Mouse (Mus musculus): ENCODE data around the gene Nf1. TPM values are rescaled to one million over a fixed set of nuclear protein-coding genes. Genes with fewer than 3 reads are reported as not detected.

Nf1 gene
- polyA plus RNA-seq, 1 experiment, result 14.9 TPM

DNA sequence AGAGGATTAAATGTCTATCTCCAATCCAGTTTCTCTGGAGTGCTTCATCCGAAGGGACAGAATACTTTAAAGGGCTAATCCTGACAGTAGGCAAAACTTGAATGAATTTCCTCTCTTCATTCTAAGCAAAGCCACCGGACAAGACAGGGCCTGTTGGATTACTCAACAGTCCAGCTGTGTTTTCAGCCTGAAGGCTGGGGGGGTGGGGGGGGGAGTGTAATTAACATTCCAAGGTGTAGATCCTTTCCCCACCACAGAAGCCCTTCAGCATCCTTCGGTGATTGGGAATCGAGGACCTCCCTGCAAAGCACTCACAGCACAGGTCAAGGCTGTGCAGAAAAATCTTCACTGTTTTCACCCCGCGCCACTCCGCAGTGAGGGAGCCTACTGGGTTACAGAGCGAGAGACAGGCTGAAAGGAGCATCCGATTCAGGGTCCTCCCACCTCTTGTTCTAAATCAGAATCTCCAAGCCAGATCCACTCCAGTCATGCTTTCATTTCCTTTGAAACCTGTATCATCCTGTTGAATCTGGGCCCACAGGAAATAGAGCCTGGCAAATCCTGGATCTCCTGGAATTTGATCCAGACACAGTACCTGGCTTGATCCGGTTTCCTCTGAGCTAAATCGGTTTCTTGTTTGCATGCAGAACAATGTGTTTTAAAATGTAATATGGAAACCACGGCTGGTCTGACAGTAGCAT, 15.4 kb upstream of the Nf1 start:
- WGBS, result 40% methylated on average over 12 of the region's 12 CpGs
- DNase-seq, result no peak

DNA sequence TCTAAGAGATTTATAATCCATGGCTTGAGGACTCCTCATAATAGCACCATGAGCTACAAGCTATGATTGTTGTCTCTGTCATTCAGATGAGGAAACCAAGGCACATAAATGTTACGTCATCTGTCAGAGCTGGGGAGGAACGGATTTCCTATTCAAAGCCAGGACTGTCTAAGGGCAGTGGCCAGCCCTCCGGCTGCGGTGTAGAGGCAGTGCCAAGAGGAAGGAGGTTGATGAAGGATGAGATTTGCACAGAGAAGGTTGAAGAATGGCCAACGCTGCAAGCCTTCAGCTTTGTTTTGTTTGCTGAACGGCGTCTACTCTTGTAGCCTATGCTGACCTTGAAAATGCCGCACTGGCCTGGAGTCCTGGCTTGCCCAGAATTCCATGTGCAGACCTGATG, 13.8 kb upstream of the Nf1 start:
- WGBS, result 46% methylated on average over 8 of the region's 8 CpGs
- no peak for DNase-seq
- no peak for TF ChIP-seq POLR2A (IDR thresholded peaks at IDR 0.05; ENCODE audit: borderline replicate concordance, extremely low read depth, low read depth, low read length)
- no peak for TF ChIP-seq CTCF (IDR thresholded peaks at IDR 0.05; ENCODE audit: insufficient read depth, low read length)
- no peak overlapping the region for H3K4me3 ChIP-seq (replicated peaks; ENCODE audit: extremely low read depth, low read depth, low read length)
- no peaks in the 10 kb centered on the region for H3K4me1 ChIP-seq (ENCODE audit: control insufficient read depth, insufficient read depth, low read length)

More for the DNA sequence above, 15.4 kb upstream of the Nf1 start:
- Histone ChIP-seq H3K4me1 (ENCODE audit: control insufficient read depth, insufficient read depth, low read length) (no peaks in the 10 kb centered on the region; the same call in 1 of the 2 replicates), H3K4me3 (replicated peaks; ENCODE audit: extremely low read depth, low read depth, low read length) (no peak overlapping the region)
- no peak for TF ChIP-seq CTCF (IDR thresholded peaks at IDR 0.05; ENCODE audit: insufficient read depth, low read length)
- TF ChIP-seq POLR2A (IDR thresholded peaks at IDR 0.05; ENCODE audit: borderline replicate concordance, extremely low read depth, low read depth, low read length), result no peak

DNA sequence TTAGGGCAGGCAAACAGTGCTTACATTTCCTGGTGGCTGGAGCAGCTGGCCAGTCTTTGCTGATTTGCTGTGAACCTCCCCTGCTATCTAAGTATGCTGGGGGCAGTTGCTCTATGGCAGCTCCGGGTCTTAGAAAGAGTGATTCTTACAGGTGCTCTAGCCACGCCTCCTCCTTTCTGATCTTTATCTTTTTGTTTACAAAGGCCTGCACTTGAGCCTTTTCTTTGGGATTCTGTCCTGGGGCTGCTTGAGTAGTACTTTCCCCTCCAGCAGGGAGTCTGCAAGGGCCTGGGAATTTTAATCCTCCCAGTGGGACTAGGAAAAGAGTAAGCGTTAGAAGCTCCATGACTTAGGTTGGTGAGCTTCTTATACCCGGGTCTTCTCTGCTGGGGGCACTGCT, 12.4 kb upstream of the Nf1 start:
- Histone ChIP-seq H3K4me1 (ENCODE audit: control insufficient read depth, insufficient read depth, low read length) (no peaks in the 10 kb centered on the region), H3K4me3 (replicated peaks; ENCODE audit: extremely low read depth, low read depth, low read length) (no peak overlapping the region)
- WGBS, result 40% methylated on average over 4 of the region's 4 CpGs
- TF ChIP-seq POLR2A (IDR thresholded peaks at IDR 0.05; ENCODE audit: borderline replicate concordance, extremely low read depth, low read depth, low read length) (no peak), CTCF (IDR thresholded peaks at IDR 0.05; ENCODE audit: insufficient read depth, low read length) (no peak)
- no peak for DNase-seq

- 89% methylated on average over 4 of the region's 4 CpGs for WGBS
- Histone ChIP-seq H3K4me3 (replicated peaks; ENCODE audit: extremely low read depth, low read depth, low read length) (no peak overlapping the region), H3K4me1 (ENCODE audit: control insufficient read depth, insufficient read depth, low read length) (no peaks in the 10 kb centered on the region)
- TF ChIP-seq CTCF (IDR thresholded peaks at IDR 0.05; ENCODE audit: insufficient read depth, low read length) (no peak), POLR2A (IDR thresholded peaks at IDR 0.05; ENCODE audit: borderline replicate concordance, extremely low read depth, low read depth, low read length) (no peak)
- DNase-seq, result no peak
Measured at GRCm38 (mm10) chr11:79328060-79328459, 11.4 kb upstream of the Nf1 start.

- no peak for DNase-seq
- TF ChIP-seq CTCF (IDR thresholded peaks at IDR 0.05; ENCODE audit: insufficient read depth, low read length) (no peak), POLR2A (IDR thresholded peaks at IDR 0.05; ENCODE audit: borderline replicate concordance, extremely low read depth, low read depth, low read length) (no peak)
- H3K4me3 ChIP-seq (replicated peaks; ENCODE audit: extremely low read depth, low read depth, low read length), result no peak overlapping the region
- H3K4me1 ChIP-seq (ENCODE audit: control insufficient read depth, insufficient read depth, low read length), result no peaks in the 10 kb centered on the region
- WGBS, result 97% methylated on average over 1 of the region's 1 CpGs
Measured at GRCm38 (mm10) chr11:79329585-79329984, 9.9 kb upstream of the Nf1 start.

- DNase-seq, result no peak
- 75% methylated on average over 6 of the region's 6 CpGs for WGBS
- TF ChIP-seq POLR2A (IDR thresholded peaks at IDR 0.05; ENCODE audit: borderline replicate concordance, extremely low read depth, low read depth, low read length) (no peak), CTCF (IDR thresholded peaks at IDR 0.05; ENCODE audit: insufficient read depth, low read length) (no peak)
- no peak overlapping the region for H3K4me3 ChIP-seq (replicated peaks; ENCODE audit: extremely low read depth, low read depth, low read length)
- peaks cover 6% of the 10 kb centered on the region; the same call in 1 of the 2 replicates for H3K4me1 ChIP-seq (ENCODE audit: control insufficient read depth, insufficient read depth, low read length)
Measured at GRCm38 (mm10) chr11:79335077-79335476, 4.4 kb upstream of the Nf1 start.

- TF ChIP-seq CTCF (IDR thresholded peaks at IDR 0.05; ENCODE audit: insufficient read depth, low read length) (peak; percentile 52), POLR2A (IDR thresholded peaks at IDR 0.05; ENCODE audit: borderline replicate concordance, extremely low read depth, low read depth, low read length) (no peak)
- no peak overlapping the region for H3K4me3 ChIP-seq (replicated peaks; ENCODE audit: extremely low read depth, low read depth, low read length)
- 93% methylated on average over 5 of the region's 5 CpGs for WGBS
- no peak for DNase-seq
- H3K4me1 ChIP-seq (ENCODE audit: control insufficient read depth, insufficient read depth, low read length), result peaks cover 10% of the 10 kb centered on the region; the same call in 1 of the 2 replicates
Measured at GRCm38 (mm10) chr11:79336722-79337267, 2.7 kb upstream of the Nf1 start.

DNA sequence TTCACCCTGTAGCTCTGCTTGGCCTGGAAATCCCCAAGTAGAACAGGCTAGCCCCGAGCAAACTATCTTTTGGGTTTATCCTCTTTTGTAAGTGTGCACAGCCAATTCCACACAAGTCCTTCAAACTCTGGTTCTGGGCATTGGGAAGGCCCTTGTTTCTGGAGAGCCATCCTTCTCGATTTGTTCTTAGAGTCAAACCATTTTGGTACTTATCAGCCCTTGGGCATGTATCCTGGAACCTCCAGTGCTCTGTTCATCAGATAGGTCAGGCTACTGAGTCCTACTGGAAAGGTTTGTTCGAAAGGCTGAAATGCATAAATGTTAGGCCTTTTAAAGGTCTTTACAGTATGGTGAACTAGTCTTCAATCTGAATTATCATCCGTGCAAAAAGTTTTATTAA, 872 bp upstream of the Nf1 start:
- TF ChIP-seq POLR2A (IDR thresholded peaks at IDR 0.05; ENCODE audit: borderline replicate concordance, extremely low read depth, low read depth, low read length), result no peak
- TF ChIP-seq CTCF (IDR thresholded peaks at IDR 0.05; ENCODE audit: insufficient read depth, low read length), result no peak
- peaks cover 10% of the 10 kb centered on the region; the same call in 1 of the 2 replicates for H3K4me1 ChIP-seq (ENCODE audit: control insufficient read depth, insufficient read depth, low read length)
- WGBS, result 44% methylated on average over 4 of the region's 4 CpGs
- DNase-seq, result no peak
- peak overlapping the region; percentile 81 for H3K4me3 ChIP-seq (replicated peaks; ENCODE audit: extremely low read depth, low read depth, low read length)

- 3% methylated on average over 48 of the region's 63 CpGs for WGBS
- peak; percentile 12 for DNase-seq
- Histone ChIP-seq H3K4me1 (ENCODE audit: control insufficient read depth, insufficient read depth, low read length) (peaks cover 10% of the 10 kb centered on the region; the same call in 1 of the 2 replicates), H3K4me3 (replicated peaks; ENCODE audit: extremely low read depth, low read depth, low read length) (peak overlapping the region; percentile 81)
- TF ChIP-seq CTCF (IDR thresholded peaks at IDR 0.05; ENCODE audit: insufficient read depth, low read length) (no peak), POLR2A (IDR thresholded peaks at IDR 0.05; ENCODE audit: borderline replicate concordance, extremely low read depth, low read depth, low read length) (no peak)
Measured at GRCm38 (mm10) chr11:79339808-79340781, 602 bp downstream of the Nf1 start.
